Mouse (Mus musculus): ENCODE measurements around the gene Sec31a. TPM values are rescaled to one million over a fixed set of nuclear protein-coding genes. Genes with fewer than 3 reads are reported as not detected.

Gene Sec31a
- polyA plus RNA-seq, 1 experiment from 2014 or later, result 156 TPM

- peaks cover 33% of the 10 kb centered on the region for H3K36me3 ChIP-seq
- 90% methylated on average over 5 of the region's 5 CpGs for WGBS
- ATAC-seq (ENCODE audit: insufficient number of reproducible peaks, insufficient read depth, low FRiP score, low TSS enrichment), result no peak
These were observed 7.5 kb downstream of the Sec31a start for GRCm38 (mm10) chr5:100408485-100408884.

GRCm38 (mm10) chr5:100396753-100397152 is 19.3 kb downstream of the Sec31a start:
- peaks cover 84% of the 10 kb centered on the region for H3K36me3 ChIP-seq
- no peak overlapping the region for H3K4me2 ChIP-seq (replicated peaks)
- H3K27me3 ChIP-seq, result no peaks in the 10 kb centered on the region
- H3K27ac ChIP-seq, result no peak overlapping the region
- no peak for ATAC-seq (ENCODE audit: insufficient number of reproducible peaks, insufficient read depth, low FRiP score, low TSS enrichment)
- no peaks in the 10 kb centered on the region for H3K9me3 ChIP-seq
- H3K4me1 ChIP-seq, result no peaks in the 10 kb centered on the region
- WGBS, result 96% methylated on average over 3 of the region's 3 CpGs
- no peak overlapping the region for H3K9ac ChIP-seq
- H3K4me3 ChIP-seq, result no peak overlapping the region

More at GRCm38 (mm10) chr5:100408485-100408884, 7.5 kb downstream of the Sec31a start:
- Histone ChIP-seq H3K4me1 (peaks cover 2% of the 10 kb centered on the region; the same call in 1 of the 2 replicates), H3K4me2 (replicated peaks) (no peak overlapping the region), H3K9me3 (no peaks in the 10 kb centered on the region), H3K27me3 (no peaks in the 10 kb centered on the region), H3K4me3 (no peak overlapping the region), H3K27ac (no peak overlapping the region), H3K9ac (no peak overlapping the region)

GRCm38 (mm10) chr5:100393681-100394080 is 22.4 kb downstream of the Sec31a start:
- Histone ChIP-seq H3K27ac (no peak overlapping the region), H3K27me3 (no peaks in the 10 kb centered on the region), H3K4me3 (no peak overlapping the region), H3K4me1 (no peaks in the 10 kb centered on the region), H3K9ac (no peak overlapping the region), H3K4me2 (replicated peaks) (no peak overlapping the region), H3K36me3 (peaks cover 95% of the 10 kb centered on the region), H3K9me3 (no peaks in the 10 kb centered on the region)
- ATAC-seq (ENCODE audit: insufficient number of reproducible peaks, insufficient read depth, low FRiP score, low TSS enrichment), result no peak
- 84% methylated on average over 3 of the region's 3 CpGs for WGBS

GRCm38 (mm10) chr5:100392436-100392955 is 23.5 kb downstream of the Sec31a start:
- Histone ChIP-seq H3K27me3 (no peaks in the 10 kb centered on the region), H3K9ac (no peak overlapping the region), H3K9me3 (no peaks in the 10 kb centered on the region), H3K4me3 (no peak overlapping the region), H3K36me3 (peaks cover 89% of the 10 kb centered on the region), H3K4me1 (no peaks in the 10 kb centered on the region), H3K27ac (no peak overlapping the region), H3K4me2 (replicated peaks) (no peak overlapping the region)
- ATAC-seq (ENCODE audit: insufficient number of reproducible peaks, insufficient read depth, low FRiP score, low TSS enrichment), result no peak
- 94% methylated on average over 20 of the region's 20 CpGs for WGBS

- no peak overlapping the region for H3K4me2 ChIP-seq (replicated peaks)
- no peak overlapping the region for H3K9ac ChIP-seq
- ATAC-seq (ENCODE audit: insufficient number of reproducible peaks, insufficient read depth, low FRiP score, low TSS enrichment), result no peak
- no peaks in the 10 kb centered on the region for H3K9me3 ChIP-seq
- no peaks in the 10 kb centered on the region for H3K4me1 ChIP-seq
- H3K4me3 ChIP-seq, result no peak overlapping the region
- no peaks in the 10 kb centered on the region for H3K27me3 ChIP-seq
- no peak overlapping the region for H3K27ac ChIP-seq
- 94% methylated on average over 18 of the region's 18 CpGs for WGBS
- H3K36me3 ChIP-seq, result peaks cover 81% of the 10 kb centered on the region
These were observed 32.1 kb downstream of the Sec31a start for GRCm38 (mm10) chr5:100383782-100384510.

GRCm38 (mm10) chr5:100381094-100381493 is 34.9 kb downstream of the Sec31a start:
- 88% methylated on average over 7 of the region's 7 CpGs for WGBS
- Histone ChIP-seq H3K27me3 (no peaks in the 10 kb centered on the region), H3K9me3 (no peaks in the 10 kb centered on the region), H3K36me3 (peaks cover 92% of the 10 kb centered on the region), H3K9ac (no peak overlapping the region), H3K4me2 (replicated peaks) (no peak overlapping the region), H3K4me1 (no peaks in the 10 kb centered on the region), H3K27ac (no peak overlapping the region), H3K4me3 (no peak overlapping the region)
- no peak for ATAC-seq (ENCODE audit: insufficient number of reproducible peaks, insufficient read depth, low FRiP score, low TSS enrichment)

GRCm38 (mm10) chr5:100380277-100380676 is 35.8 kb downstream of the Sec31a start:
- peaks cover 92% of the 10 kb centered on the region for H3K36me3 ChIP-seq
- no peaks in the 10 kb centered on the region for H3K4me1 ChIP-seq
- no peaks in the 10 kb centered on the region for H3K9me3 ChIP-seq
- no peak overlapping the region for H3K27ac ChIP-seq
- H3K27me3 ChIP-seq, result no peaks in the 10 kb centered on the region
- no peak overlapping the region for H3K4me2 ChIP-seq (replicated peaks)
- WGBS, result 91% methylated on average over 5 of the region's 5 CpGs
- H3K4me3 ChIP-seq, result no peak overlapping the region
- no peak overlapping the region for H3K9ac ChIP-seq
- no peak for ATAC-seq (ENCODE audit: insufficient number of reproducible peaks, insufficient read depth, low FRiP score, low TSS enrichment)

GRCm38 (mm10) chr5:100378981-100379380 is 37.1 kb downstream of the Sec31a start:
- no peak for ATAC-seq (ENCODE audit: insufficient number of reproducible peaks, insufficient read depth, low FRiP score, low TSS enrichment)
- H3K27me3 ChIP-seq, result no peaks in the 10 kb centered on the region
- no peak overlapping the region for H3K4me3 ChIP-seq
- H3K27ac ChIP-seq, result no peak overlapping the region
- no peaks in the 10 kb centered on the region for H3K9me3 ChIP-seq
- WGBS, result 80% methylated on average over 2 of the region's 2 CpGs
- H3K4me1 ChIP-seq, result no peaks in the 10 kb centered on the region
- peaks cover 93% of the 10 kb centered on the region for H3K36me3 ChIP-seq
- H3K4me2 ChIP-seq (replicated peaks), result no peak overlapping the region
- H3K9ac ChIP-seq, result no peak overlapping the region

GRCm38 (mm10) chr5:100378211-100378610 is 37.8 kb downstream of the Sec31a start:
- H3K36me3 ChIP-seq, result peaks cover 93% of the 10 kb centered on the region
- H3K4me3 ChIP-seq, result no peak overlapping the region
- WGBS, result 90% methylated on average over 5 of the region's 5 CpGs
- H3K9me3 ChIP-seq, result no peaks in the 10 kb centered on the region
- no peak overlapping the region for H3K9ac ChIP-seq
- H3K4me2 ChIP-seq (replicated peaks), result no peak overlapping the region
- H3K27ac ChIP-seq, result no peak overlapping the region
- no peaks in the 10 kb centered on the region for H3K4me1 ChIP-seq
- H3K27me3 ChIP-seq, result no peaks in the 10 kb centered on the region
- no peak for ATAC-seq (ENCODE audit: insufficient number of reproducible peaks, insufficient read depth, low FRiP score, low TSS enrichment)

GRCm38 (mm10) chr5:100377376-100377775 is 38.7 kb downstream of the Sec31a start:
- Histone ChIP-seq H3K4me3 (no peak overlapping the region), H3K9me3 (no peaks in the 10 kb centered on the region), H3K4me1 (no peaks in the 10 kb centered on the region), H3K27me3 (no peaks in the 10 kb centered on the region), H3K36me3 (peaks cover 91% of the 10 kb centered on the region), H3K4me2 (replicated peaks) (no peak overlapping the region), H3K9ac (no peak overlapping the region), H3K27ac (no peak overlapping the region)
- 69% methylated on average over 2 of the region's 2 CpGs for WGBS
- no peak for ATAC-seq (ENCODE audit: insufficient number of reproducible peaks, insufficient read depth, low FRiP score, low TSS enrichment)

GRCm38 (mm10) chr5:100374703-100375102 is 41.3 kb downstream of the Sec31a start:
- Histone ChIP-seq H3K4me2 (replicated peaks) (no peak overlapping the region), H3K36me3 (peaks cover 83% of the 10 kb centered on the region), H3K9ac (no peak overlapping the region), H3K27ac (no peak overlapping the region), H3K27me3 (no peaks in the 10 kb centered on the region), H3K4me3 (no peak overlapping the region), H3K4me1 (no peaks in the 10 kb centered on the region), H3K9me3 (no peaks in the 10 kb centered on the region)
- 97% methylated on average over 2 of the region's 2 CpGs for WGBS
- ATAC-seq (ENCODE audit: insufficient number of reproducible peaks, insufficient read depth, low FRiP score, low TSS enrichment), result no peak

- no peak for ATAC-seq (ENCODE audit: insufficient number of reproducible peaks, insufficient read depth, low FRiP score, low TSS enrichment)
- Histone ChIP-seq H3K36me3 (peaks cover 78% of the 10 kb centered on the region), H3K27me3 (no peaks in the 10 kb centered on the region), H3K4me1 (no peaks in the 10 kb centered on the region), H3K4me3 (no peak overlapping the region), H3K27ac (no peak overlapping the region), H3K9me3 (no peaks in the 10 kb centered on the region), H3K9ac (no peak overlapping the region), H3K4me2 (replicated peaks) (no peak overlapping the region)
- WGBS, result 56% methylated on average over 5 of the region's 5 CpGs
These were observed 42.1 kb downstream of the Sec31a start for GRCm38 (mm10) chr5:100373952-100374351.
